Mouse (Mus musculus) frontal cortex, postnatal 36 days (tissue): ENCODE data around the gene Nebl.
"Not testable (repeated sequence)": the region's sequence is repeated elsewhere in the genome, so short reads cannot be mapped to it uniquely, and the experiment has no call there.

Experiments used
- DNase-seq, 2 experiments: peaks; one replicate each; pipeline ENCODE4 v3.0.0; 2022; ENCODE audit warnings: low spot score in 2 of 2

The Nebl gene

DNA sequence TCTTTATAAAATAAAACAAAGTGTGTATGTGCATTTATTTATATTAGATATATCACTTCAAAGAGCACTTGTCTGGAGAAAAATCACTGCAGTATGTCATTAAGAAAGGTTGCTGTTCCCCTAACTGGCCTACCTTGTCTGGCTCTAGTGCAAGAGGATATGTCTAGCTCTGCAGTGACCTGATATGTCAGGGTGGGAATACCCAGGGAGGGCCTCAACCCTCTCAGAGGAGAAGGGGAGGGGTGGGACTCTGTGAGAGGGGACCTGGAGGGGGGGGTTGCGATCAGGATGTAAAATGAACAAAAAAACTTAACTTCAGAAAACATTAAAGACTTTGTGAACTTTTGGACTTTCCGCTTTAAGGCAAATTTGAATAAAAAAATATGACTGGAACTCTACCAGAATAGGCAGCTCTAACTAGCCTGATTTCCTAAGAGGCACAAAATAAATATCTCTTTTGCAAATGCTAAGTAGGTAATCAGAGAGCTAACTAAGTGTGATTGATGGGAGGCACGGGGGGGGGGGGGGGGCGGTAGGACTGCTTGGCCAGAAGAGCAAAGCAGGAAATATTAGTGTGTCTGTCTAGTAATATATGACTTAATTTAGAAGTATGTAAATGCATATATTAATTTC is 325.2 kb downstream of the Nebl start:
- DNase-seq = no peak

DNA sequence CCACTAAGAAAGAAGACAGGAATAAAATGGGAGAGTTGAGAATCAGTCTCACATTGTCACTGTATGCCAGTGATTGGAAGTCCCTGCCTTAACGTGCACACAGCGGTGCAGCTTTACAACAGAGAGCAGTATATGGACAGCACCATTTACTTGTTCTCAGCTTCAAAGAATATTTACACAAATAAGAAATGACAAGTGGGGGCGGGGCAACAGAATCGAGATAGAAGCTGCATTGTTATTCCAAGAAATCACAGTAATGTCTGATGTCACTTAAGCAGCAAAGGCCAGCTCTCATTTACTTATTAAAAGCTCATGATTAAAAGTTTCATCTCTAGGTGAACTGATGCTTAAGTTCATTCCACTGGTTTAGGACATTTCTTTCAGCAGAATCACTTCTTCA is 328.8 kb downstream of the Nebl start:
- no peak for DNase-seq

DNA sequence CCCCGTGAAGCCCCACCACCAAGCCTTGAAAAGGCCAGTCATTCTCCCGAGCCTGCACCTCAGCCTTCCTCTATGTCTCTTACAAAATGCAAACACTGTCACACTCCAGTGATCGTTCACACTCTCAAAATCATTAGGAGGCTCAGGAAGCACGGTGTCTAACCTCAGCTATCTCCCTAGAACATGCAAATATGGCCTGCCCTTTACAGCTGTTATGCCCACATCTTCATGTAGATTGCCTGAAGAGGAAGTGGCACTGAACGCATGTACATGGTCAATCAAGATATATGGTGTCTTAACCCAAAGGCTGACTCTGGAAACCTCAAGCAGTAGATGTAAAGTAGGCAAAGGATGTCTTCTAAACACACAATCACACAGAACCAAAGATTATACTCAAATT is 335.0 kb downstream of the Nebl start:
- DNase-seq = no peak

DNA sequence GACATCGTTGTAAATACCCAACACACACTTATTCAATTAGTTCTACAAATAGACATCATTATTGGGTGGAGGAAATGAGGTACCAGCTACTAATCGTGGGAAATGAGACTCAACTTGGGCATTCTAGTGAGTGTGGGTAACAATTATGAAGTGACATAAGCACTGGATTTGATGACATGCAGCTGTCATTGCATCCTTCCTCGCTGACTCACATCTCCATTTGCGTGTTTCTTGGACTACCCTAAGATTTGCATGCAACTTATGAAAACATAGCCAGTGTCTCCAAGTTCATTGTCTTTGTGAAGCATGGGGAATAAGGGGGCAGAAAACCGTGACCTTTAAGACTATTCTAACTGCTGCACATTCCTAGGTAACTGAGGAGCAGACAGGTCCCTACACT is 339.9 kb downstream of the Nebl start:
- no peak for DNase-seq

DNA sequence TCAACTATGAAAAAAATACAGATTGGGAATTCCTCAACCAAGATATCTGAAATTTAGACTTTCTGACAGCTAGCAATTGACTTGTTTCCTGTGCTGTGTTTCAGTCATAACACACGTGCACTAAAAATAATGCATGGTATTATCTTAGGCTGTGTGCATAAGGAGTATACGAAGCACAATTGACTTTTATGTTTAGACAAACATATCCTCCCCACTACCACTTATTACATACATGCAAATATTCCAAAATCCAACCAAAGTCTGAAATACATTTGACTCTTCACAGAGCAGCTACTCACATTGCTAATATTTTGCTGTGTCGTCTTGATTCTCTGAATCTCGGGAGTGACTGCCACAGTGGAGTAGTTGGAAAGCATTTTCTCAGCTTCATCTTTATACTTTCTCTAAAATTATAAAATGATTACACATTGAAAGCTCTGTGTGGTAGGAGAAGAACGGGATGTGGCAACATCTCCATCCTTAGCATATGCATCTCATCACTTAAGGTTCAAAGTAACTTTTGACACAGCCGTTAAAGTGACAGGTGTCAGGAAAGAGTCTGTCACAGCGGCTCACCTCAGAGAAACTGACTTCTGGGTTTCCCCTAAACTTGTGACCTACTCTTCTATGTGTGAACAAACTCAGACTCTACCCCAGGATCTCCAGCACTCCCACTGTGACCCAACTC is 340.6 kb downstream of the Nebl start:
- DNase-seq = no peak

DNA sequence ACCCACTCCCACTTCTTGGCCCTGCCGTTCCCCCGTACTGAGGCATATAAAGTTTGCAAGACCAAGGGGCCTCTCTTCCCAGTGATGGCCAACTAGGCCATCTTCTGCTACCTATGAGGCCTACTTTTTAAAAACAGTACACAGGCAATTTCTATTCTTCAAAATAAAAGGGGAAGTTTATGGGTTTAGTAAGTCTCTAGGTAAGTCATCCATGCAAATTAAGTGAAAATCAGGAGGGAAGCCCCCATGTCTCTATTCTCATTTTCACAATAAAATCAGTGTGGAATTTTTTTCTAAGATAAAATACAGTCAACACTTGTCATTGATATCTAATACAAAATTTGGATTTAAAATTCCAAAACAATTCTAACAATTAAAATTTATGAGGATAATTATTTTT is 341.4 kb downstream of the Nebl start:
- DNase-seq = no peak

DNA sequence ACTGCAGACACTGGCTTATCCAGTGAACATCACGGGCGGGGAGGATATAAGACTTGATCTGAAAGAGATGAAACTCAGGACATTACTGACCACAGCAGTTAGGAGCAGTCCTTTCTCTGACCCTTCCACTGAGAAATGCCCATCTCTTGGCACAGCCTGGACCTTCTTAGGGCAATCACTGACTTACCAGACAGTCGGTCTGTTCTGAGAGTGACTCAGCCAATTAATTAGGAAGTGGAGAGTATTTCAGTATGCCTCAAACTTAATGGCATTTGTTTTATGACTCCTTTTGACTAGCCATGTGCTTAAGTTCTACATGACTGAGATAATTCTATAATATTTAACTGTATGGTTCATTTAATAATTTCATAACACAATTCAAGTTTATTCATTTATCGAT is 341.9 kb downstream of the Nebl start:
- DNase-seq = no peak

DNA sequence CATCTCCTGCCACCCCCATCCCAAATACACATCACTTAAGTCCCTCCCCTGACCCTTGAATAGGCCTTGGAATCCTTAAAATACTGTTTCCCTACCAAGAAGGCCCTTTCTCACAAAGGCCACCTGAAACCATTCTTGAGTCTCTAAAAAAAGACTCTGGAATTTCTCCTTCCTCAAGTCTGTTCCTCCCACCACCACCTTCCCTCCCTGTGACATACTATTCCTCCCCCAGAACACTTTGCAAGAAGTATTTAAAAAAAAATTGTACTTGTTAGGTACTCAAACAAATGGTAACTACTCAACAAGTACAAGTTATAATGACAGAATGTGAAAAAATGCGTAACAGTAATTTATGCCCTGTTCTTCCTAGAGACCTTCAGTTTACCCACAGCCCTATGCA is 349.0 kb downstream of the Nebl start:
- DNase-seq = no peak

DNA sequence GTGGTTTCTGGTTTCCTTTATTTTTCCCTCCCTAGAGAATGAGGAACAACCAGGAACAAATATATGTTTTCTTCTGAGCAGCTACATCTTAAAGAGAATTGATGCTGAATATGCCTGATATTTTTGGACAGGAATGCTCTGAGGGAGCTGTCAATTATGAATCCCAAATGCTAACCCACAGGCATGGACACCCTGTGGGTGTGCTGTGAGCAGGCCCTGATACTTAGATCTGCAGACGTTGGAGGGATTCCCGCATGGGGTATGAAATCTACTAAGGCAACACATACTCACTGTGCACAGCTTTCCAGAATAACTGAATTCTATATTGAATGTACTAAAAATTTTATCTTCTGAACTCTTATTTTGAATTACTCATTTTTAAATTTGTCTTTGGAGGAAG is 355.3 kb downstream of the Nebl start:
- peak in 1 of 2 experiments; percentile 29 for DNase-seq

DNA sequence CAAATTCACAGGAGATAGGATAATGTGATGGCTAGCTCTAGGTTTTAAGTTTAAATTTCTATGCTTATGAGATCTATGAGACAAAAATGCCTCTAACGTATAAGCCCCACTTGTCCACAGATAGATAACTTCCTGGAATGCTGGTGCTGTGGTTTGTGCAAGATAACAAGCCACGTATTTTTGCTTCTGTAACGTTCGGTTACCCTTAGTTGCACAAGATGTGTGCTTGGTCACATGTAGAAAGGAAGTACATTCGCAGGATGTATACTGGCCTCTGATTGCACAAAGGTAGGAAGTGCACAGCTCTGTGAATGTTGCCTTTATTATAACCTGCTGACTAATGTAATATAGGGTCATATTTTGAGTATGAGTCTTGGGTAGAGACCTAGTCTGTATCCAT is 365.6 kb downstream of the Nebl start:
- no peak for DNase-seq

DNA sequence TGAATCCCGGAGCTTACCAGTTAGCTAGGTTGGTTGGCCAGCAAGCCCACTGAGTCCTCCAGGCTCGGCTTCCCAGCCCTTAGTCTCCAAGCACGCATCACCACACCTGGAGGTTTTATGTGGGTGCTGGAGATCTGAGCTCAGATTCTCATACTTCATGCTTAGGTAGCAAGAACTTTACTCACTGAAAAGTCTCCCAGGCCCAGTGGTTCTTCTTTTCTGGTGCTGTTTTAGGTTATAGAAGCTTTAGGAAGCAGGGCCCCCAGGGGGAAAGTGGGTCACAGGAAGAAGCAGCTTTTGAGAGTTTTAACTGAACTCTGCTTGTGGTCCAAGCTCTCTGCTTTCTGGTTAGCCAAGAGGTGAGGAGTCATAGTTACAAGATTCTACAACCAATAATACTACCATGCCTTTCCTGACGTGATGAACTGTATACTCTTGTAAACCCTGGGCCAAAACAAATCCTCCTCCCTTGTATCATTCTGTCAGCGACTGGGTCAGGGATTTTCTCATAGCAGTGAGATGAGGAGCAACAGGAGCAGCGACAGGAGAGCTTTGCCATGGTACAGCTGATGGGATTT is 366.2 kb downstream of the Nebl start:
- no peak for DNase-seq

DNA sequence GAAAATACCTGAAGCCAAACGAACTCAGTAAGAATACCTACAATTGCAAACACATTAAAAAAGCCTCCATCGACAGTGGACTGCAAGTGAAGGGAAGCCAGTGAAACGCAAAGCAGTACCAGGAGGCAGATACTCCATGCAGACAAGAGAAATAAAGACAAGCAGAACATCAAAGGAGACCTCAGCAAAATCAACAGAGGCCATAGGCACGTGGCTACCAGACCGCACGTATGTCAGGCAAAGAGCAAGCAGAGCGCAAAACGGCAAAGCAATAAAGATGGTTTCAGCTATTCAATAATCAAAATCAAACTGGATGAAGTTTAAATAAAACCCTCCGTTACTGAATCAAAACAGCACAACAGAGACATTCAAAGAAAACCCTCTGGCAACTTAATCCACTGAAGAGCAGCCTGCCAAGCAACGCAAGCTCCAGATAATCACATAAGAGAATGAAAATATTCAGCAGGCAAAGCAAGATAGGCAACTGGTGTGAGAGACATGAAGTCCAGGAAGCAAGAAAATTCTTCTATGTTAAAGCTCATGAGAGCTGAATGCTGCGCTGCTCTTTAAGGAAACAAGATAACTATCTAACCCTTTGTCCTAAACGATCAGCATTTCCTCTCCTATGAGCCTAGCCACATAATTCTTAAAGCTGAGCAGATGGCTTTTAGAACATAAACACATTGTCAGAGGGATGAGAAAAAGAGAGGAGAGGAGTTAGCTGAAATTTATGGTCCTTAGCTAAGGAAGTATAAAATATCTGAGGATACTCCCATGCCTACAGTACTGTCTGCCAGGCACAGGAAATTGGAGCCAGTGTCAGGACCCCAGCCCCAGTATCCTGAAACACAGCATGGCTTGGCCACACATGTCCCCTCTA is 367.7 kb downstream of the Nebl start:
- DNase-seq = peak in 1 of 2 experiments; percentile 19

DNA sequence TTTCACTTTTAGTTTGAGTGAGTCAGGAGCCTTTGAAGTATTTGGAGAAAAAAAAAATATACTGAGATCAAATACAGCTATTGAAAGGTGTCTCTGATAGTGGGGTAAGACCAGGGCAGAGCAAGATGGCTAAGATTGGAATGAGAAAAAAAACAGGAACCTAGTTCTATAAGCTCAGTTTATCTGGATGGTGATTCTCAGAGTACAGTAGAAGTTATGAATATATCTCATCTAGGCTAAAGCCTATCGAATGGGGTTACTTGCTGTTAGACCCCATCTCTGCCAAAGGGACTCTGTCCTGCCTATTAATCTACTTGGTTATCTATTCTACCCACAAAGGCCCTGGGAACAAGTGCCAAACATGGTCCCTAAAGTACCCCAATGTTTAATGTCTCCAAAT is 369.1 kb downstream of the Nebl start:
- no peak for DNase-seq

DNA sequence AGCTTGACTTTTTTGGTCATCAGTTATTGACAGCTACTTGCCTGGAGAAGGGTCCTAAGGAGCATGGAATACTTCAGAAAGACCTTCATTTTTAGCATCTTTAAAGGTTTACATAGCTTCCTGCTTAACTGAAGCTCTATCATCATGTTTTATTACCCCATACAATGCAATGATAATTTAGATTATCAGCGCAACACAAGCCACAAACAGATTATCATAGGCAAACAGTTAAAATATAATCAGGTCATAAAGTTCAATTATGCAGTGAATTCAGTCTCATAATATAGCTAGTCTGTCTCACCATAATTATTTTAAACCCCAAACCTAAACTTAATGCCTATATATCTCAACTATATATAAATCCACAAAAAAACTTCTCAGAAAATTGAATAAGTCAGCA is 386.6 kb downstream of the Nebl start:
- DNase-seq = no peak

DNA sequence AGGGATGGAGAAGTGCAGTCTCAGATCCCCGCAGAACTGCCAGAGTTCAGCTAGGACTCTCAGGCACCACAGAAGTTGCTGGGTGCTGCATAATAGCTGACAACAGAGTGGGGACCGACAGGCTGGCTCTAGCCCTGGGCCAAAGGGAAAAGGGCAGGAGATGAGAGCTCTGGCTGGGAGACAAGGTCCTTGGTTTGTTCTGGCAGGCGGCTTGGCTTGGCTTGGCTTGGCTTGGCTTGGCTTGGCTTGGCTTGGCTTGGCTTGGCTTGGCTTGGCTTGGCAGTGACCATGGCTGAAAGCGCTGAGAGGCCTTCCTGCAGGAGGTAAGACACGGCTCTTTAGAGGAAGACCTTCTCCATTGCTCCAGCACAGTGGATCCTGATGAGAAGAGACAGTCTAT is 395.8 kb downstream of the Nebl start:
- DNase-seq = peak; percentile 8 to 36

DNA sequence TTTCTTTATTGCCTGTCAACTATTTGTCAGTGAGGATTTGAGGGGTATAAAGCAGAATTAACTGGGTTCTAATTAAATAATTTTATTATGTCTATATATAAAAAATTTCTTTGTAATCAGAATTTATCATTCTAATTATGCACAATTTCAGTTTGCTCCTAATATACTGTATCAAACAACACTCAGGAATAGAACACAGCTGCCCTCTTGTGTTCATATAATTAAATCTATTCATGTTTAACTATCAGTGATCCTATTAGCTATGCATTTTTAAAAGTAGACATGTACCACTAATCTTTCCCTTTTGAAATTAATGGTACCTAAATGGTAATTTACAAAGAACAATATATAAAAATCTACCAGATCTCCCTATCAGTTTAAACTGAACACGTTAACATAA is 404.7 kb downstream of the Nebl start:
- no peak for DNase-seq

DNA sequence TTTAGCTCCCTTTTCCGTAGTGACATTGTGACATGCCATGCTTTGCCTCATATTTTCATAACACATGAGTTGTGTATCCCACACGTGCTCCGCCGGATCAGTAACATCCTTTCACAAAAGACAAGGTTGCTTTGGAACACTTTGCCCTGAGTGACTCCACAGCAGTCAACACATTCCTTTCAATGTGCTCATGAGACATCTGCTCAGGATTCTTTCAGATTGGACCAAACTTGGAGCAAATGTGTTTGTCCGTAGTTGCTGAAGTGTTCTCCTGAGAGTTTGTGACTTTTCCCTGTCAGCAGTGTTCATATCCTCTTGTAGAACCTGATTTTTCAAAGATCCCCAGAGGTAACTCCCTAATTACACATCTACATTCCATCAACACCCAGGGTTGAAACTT is 414.4 kb downstream of the Nebl start:
- no peak for DNase-seq

DNA sequence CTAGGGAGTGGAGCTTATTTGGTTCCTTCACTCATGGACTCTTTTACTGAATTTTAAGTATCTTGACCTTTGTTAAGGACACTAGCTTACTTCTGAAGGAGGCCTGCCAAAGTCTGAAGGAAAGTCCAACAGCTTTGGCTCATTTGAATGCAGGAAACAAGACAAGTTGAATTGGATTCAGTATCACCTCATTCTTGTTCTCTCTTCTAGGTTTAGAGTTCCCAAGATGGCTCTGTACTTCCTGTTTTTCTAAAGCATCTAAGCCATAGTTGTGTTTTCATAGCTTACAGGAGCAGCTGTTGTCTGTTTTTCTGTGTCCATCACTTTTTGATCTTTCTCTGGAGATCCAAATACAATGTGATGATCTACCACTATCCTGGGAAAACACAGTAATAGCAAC is 429.9 kb downstream of the Nebl start:
- DNase-seq = no peak

DNA sequence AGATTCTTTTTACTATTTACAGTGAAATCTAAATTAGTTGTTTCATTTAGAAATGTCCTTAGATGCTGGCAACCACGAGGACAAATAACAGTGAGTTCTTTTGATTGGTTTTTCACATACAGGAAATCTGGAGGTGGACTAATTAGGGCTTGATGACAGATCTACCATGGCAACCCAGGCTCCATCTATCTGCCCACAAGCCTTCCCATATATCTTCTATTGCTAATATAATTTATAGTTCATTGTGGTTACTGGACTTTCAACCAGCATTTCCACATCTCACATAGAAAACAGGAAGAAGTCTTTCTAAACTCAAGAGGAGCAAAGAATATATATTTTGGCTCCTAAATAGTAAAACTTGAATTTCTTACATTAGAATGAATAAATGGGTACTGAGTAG is 433.8 kb downstream of the Nebl start:
- no peak for DNase-seq

DNA sequence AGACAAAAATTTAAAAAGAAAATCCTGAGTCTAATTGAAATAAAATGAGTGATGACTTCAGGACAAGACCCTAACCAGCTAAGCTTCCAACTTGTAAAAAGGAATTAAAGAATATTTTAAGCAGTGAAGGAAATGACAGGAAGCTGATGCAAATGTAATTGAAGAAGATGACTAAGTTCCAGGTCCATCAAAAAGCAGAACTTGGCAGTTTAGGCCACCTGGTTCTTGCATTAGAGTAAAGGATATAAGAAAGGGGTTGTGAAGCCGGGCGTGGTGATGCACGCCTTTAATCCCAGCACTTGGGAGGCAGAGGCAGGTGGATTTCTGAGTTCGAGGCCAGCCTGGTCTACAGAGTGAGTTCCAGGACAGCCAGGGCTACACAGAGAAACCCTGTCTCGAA is 436.0 kb downstream of the Nebl start:
- DNase-seq = not testable (repeated sequence)
